Mouse (Mus musculus): ENCODE data around the gene Muc3. TPM values are rescaled to one million over a fixed set of nuclear protein-coding genes. Genes with fewer than 3 reads are reported as not detected.

Muc3 gene
- total RNA-seq, 2 experiments from 2014 or later, result not detected

- ATAC-seq (replicated peaks; ENCODE audit: low FRiP score, poor library complexity, severe bottlenecking), result no peak
These were observed 47.0 kb downstream of the Muc3 start for GRCm38 (mm10) chr5:137102078-137102477.

GRCm38 (mm10) chr5:137100660-137101059, 48.5 kb downstream of the Muc3 start:
- no peak for ATAC-seq (replicated peaks; ENCODE audit: low FRiP score, poor library complexity, severe bottlenecking)

GRCm38 (mm10) chr5:137098418-137098817, 50.7 kb downstream of the Muc3 start:
- ATAC-seq (replicated peaks; ENCODE audit: low FRiP score, poor library complexity, severe bottlenecking), result no peak

GRCm38 (mm10) chr5:137096037-137096436, 53.1 kb downstream of the Muc3 start:
- ATAC-seq (replicated peaks; ENCODE audit: low FRiP score, poor library complexity, severe bottlenecking), result no peak

GRCm38 (mm10) chr5:137095135-137095534, 54.0 kb downstream of the Muc3 start:
- no peak for ATAC-seq (replicated peaks; ENCODE audit: low FRiP score, poor library complexity, severe bottlenecking)

- ATAC-seq (replicated peaks; ENCODE audit: low FRiP score, poor library complexity, severe bottlenecking), result no peak
These were observed 55.4 kb downstream of the Muc3 start for GRCm38 (mm10) chr5:137093720-137094119.

GRCm38 (mm10) chr5:137091560-137091959, 57.6 kb downstream of the Muc3 start:
- ATAC-seq (replicated peaks; ENCODE audit: low FRiP score, poor library complexity, severe bottlenecking), result no peak

GRCm38 (mm10) chr5:137090870-137091269, 58.3 kb downstream of the Muc3 start:
- ATAC-seq (replicated peaks; ENCODE audit: low FRiP score, poor library complexity, severe bottlenecking), result no peak

- no peak for ATAC-seq (replicated peaks; ENCODE audit: low FRiP score, poor library complexity, severe bottlenecking)
These were observed 61.7 kb downstream of the Muc3 start for GRCm38 (mm10) chr5:137087410-137087809.

GRCm38 (mm10) chr5:137085731-137086130, 63.4 kb downstream of the Muc3 start:
- ATAC-seq (replicated peaks; ENCODE audit: low FRiP score, poor library complexity, severe bottlenecking), result no peak

- ATAC-seq (replicated peaks; ENCODE audit: low FRiP score, poor library complexity, severe bottlenecking), result no peak
These were observed 64.1 kb downstream of the Muc3 start for GRCm38 (mm10) chr5:137085021-137085420.

Other genes with a start within 250 kb of the Muc3 start
- gene Ift22, start 241.2 kb downstream of the Muc3 start, total RNA-seq (2015; ENCODE audit: low replicate concordance), result 16.9 and 28.5 TPM in 2 replicates
- 0.15 and 0.39 TPM in 2 replicates for gene Ift22, start 241.2 kb downstream of the Muc3 start, total RNA-seq (2017; ENCODE audit: low replicate concordance)
- gene Fis1, start 196.0 kb downstream of the Muc3 start, total RNA-seq (2015; ENCODE audit: low replicate concordance), result 149 and 151 TPM in 2 replicates
- gene Fis1, start 196.0 kb downstream of the Muc3 start, total RNA-seq (2017; ENCODE audit: low replicate concordance), result 75.7 and 75.9 TPM in 2 replicates
- 8.3 and 13.0 TPM in 2 replicates for gene Cldn15, start 182.7 kb downstream of the Muc3 start, total RNA-seq (2015; ENCODE audit: low replicate concordance)
- gene Cldn15, start 182.7 kb downstream of the Muc3 start, total RNA-seq (2017; ENCODE audit: low replicate concordance), result 4.2 and 4.5 TPM in 2 replicates
- 9.7 and 10.1 TPM in 2 replicates for gene Plod3, start 162.3 kb downstream of the Muc3 start, total RNA-seq (2015; ENCODE audit: low replicate concordance)
- gene Plod3, start 162.3 kb downstream of the Muc3 start, total RNA-seq (2017; ENCODE audit: low replicate concordance), result 6.0 and 12.1 TPM in 2 replicates
- 40.7 and 52.3 TPM in 2 replicates for gene Znhit1, start 161.3 kb downstream of the Muc3 start, total RNA-seq (2015; ENCODE audit: low replicate concordance)
- gene Znhit1, start 161.3 kb downstream of the Muc3 start, total RNA-seq (2017; ENCODE audit: low replicate concordance), result 5.4 and 20.0 TPM in 2 replicates
- gene Vgf, start 122.9 kb downstream of the Muc3 start, total RNA-seq (2015; ENCODE audit: low replicate concordance), result not detected in 2 replicates
- gene Vgf, start 122.9 kb downstream of the Muc3 start, total RNA-seq (2017; ENCODE audit: low replicate concordance), result not detected in 2 replicates
- gene Ap1s1, start 103.2 kb downstream of the Muc3 start, total RNA-seq (2015; ENCODE audit: low replicate concordance), result 6.5 and 8.4 TPM in 2 replicates
- 18.7 and 26.5 TPM in 2 replicates for gene Ap1s1, start 103.2 kb downstream of the Muc3 start, total RNA-seq (2017; ENCODE audit: low replicate concordance)
- not detected in 2 replicates for gene Serpine1, start 77.1 kb downstream of the Muc3 start, total RNA-seq (2015; ENCODE audit: low replicate concordance)
- gene Serpine1, start 77.1 kb downstream of the Muc3 start, total RNA-seq (2017; ENCODE audit: low replicate concordance), result not detected in 2 replicates
- gene Trim56, start 33.1 kb downstream of the Muc3 start, total RNA-seq (2015; ENCODE audit: low replicate concordance), result 70.6 and 76.3 TPM in 2 replicates
- gene Trim56, start 33.1 kb downstream of the Muc3 start, total RNA-seq (2017; ENCODE audit: low replicate concordance), result 89.0 and 113 TPM in 2 replicates
- gene Muc3a, start 63.1 kb upstream of the Muc3 start, total RNA-seq (2015; ENCODE audit: low replicate concordance), result 0.42 TPM in 1 of 2 replicates, not detected in the other
- 0.64 TPM in 1 of 2 replicates, not detected in the other for gene Muc3a, start 63.1 kb upstream of the Muc3 start, total RNA-seq (2017; ENCODE audit: low replicate concordance)
- 261 and 288 TPM in 2 replicates for gene Ache, start 138.2 kb upstream of the Muc3 start, total RNA-seq (2015; ENCODE audit: low replicate concordance)
- gene Ache, start 138.2 kb upstream of the Muc3 start, total RNA-seq (2017; ENCODE audit: low replicate concordance), result 159 and 175 TPM in 2 replicates
- 50.8 and 61.2 TPM in 2 replicates for gene Ufsp1, start 145.3 kb upstream of the Muc3 start, total RNA-seq (2015; ENCODE audit: low replicate concordance)
- 27.8 and 30.2 TPM in 2 replicates for gene Ufsp1, start 145.3 kb upstream of the Muc3 start, total RNA-seq (2017; ENCODE audit: low replicate concordance)
- gene Srrt, start 158.4 kb upstream of the Muc3 start, total RNA-seq (2015; ENCODE audit: low replicate concordance), result 235 and 247 TPM in 2 replicates
- 557 and 577 TPM in 2 replicates for gene Srrt, start 158.4 kb upstream of the Muc3 start, total RNA-seq (2017; ENCODE audit: low replicate concordance)
- 1.4 TPM in 1 of 2 replicates, not detected in the other for gene Trip6, start 165.1 kb upstream of the Muc3 start, total RNA-seq (2015; ENCODE audit: low replicate concordance)
- 1.8 and 7.2 TPM in 2 replicates for gene Trip6, start 165.1 kb upstream of the Muc3 start, total RNA-seq (2017; ENCODE audit: low replicate concordance)
- gene Slc12a9, start 184.3 kb upstream of the Muc3 start, total RNA-seq (2015; ENCODE audit: low replicate concordance), result 0.72 and 1.7 TPM in 2 replicates
- 0.15 and 0.64 TPM in 2 replicates for gene Slc12a9, start 184.3 kb upstream of the Muc3 start, total RNA-seq (2017; ENCODE audit: low replicate concordance)
- gene Ephb4, start 200.8 kb upstream of the Muc3 start, total RNA-seq (2015; ENCODE audit: low replicate concordance), result 0.42 TPM in 1 of 2 replicates, not detected in the other
- not detected in 2 replicates for gene Ephb4, start 200.8 kb upstream of the Muc3 start, total RNA-seq (2017; ENCODE audit: low replicate concordance)